Mouse (Mus musculus) C2C12 (cell line): Measurements from ENCODE around the gene Gm9736. TPM values are rescaled to one million over a fixed set of nuclear protein-coding genes. Genes with fewer than 3 reads are reported as not detected.
"Not testable (repeated sequence)": the region's sequence is repeated elsewhere in the genome, so short reads cannot be mapped to it uniquely, and the experiment has no call there.

ENCODE experiments used
- H3K27me3 ChIP-seq: one replicate; pipeline ENCODE4 v1.6.1; 2011; ENCODE audit not compliant: control insufficient read depth, insufficient read depth, insufficient read length
- H3K36me3 ChIP-seq: one replicate; pipeline ENCODE4 v1.6.1; 2011; ENCODE audit not compliant: control insufficient read depth, insufficient read depth
- H3K4me3 ChIP-seq: one replicate; pipeline ENCODE4 v1.5.1; 2011; ENCODE audit warnings: mild to moderate bottlenecking, control low read depth; ENCODE audit not compliant: poor library complexity, insufficient read depth, severe bottlenecking
- H3K79me2 ChIP-seq: one replicate; pipeline ENCODE4 v1.6.1; 2011; ENCODE audit not compliant: control insufficient read depth, insufficient read depth
- H3K79me3 ChIP-seq: one replicate; pipeline ENCODE4 v1.6.1; 2011; ENCODE audit warnings: low read depth, control low read depth
- H3ac ChIP-seq: one replicate; pipeline ENCODE3; 2011; ENCODE audit warnings: low read depth; ENCODE audit not compliant: control insufficient read depth, insufficient read length
- CEBPB ChIP-seq: IDR thresholded peaks from one replicate; pipeline ENCODE4 v1.6.1; 2011; ENCODE audit warnings: low read depth, mild to moderate bottlenecking, control low read depth, moderate library complexity
- CTCF ChIP-seq: IDR thresholded peaks from one replicate; pipeline ENCODE4 v1.5.1; 2011; ENCODE audit not compliant: control insufficient read depth, insufficient read depth, insufficient read length
- FOSL1 ChIP-seq: IDR thresholded peaks from one replicate; pipeline ENCODE4 v1.8.0; 2011; ENCODE audit warnings: mild to moderate bottlenecking, low read length; ENCODE audit not compliant: poor library complexity, insufficient read depth, severe bottlenecking
- MAX ChIP-seq: IDR thresholded peaks from one replicate; pipeline ENCODE4 v1.6.1; 2011; ENCODE audit warnings: mild to moderate bottlenecking, control low read depth
- MYOD1 ChIP-seq: IDR thresholded peaks from one replicate; pipeline ENCODE4 v1.6.1; 2011; ENCODE audit warnings: low read depth; ENCODE audit not compliant: control insufficient read depth, insufficient read length
- MYOG ChIP-seq: IDR thresholded peaks from one replicate; pipeline ENCODE4 v1.6.1; 2011; ENCODE audit not compliant: control insufficient read depth, insufficient read length; ENCODE audit errors: extremely low read depth
- USF1 ChIP-seq: IDR thresholded peaks from one replicate; pipeline ENCODE4 v1.6.1; 2011; ENCODE audit warnings: low read depth, mild to moderate bottlenecking, control low read depth, moderate library complexity
- polyA plus RNA-seq: library from polyadenylated mRNA; unstranded; fragments of >200 nt; fragmentation: generic; extraction: Trizol; gene quantifications from one replicate; pipeline ENCODE4 v1.2.1, GENCODE M21; 2012; ENCODE audit warnings: missing spikeins

Gm9736 gene
- polyA plus RNA-seq, 1 experiment, result not detected

DNA sequence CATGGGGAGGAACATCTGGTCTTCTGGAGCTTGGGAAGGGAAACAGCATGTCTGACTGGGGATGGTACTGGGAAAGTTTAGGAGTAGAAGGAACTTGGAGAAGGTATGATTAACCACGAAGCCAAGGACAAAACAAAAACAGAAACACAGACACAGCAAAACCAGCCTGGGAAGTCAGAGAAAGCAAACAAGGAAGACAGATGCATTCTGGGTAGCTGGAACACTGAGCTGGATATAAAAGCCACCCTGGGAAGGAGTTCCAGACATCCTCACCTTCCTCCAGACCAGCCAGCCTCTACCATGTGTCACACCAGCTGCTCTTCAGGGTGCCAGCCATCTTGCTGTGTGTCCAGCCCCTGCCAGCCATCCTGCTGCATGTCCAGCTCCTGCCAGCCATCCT lies 35.6 kb downstream of the Gm9736 start, which contains the start of gene Gm10142:
Gene Gm10142, plus strand, starts transcription at position 301 of the 400 bp plus-strand sequence.
- Histone ChIP-seq H3ac (no peak within 1 kb of the TSS), H3K4me3 (no peak within 1 kb of the TSS), H3K27me3 (peaks cover 2% of the 10 kb centered on the region), H3K79me3 (no peaks in the 10 kb centered on the region), H3K79me2 (no peaks in the 10 kb centered on the region), H3K36me3 (no peaks in the 10 kb centered on the region)
- no peak for TF ChIP-seq MAX
- TF ChIP-seq FOSL1, result no peak
- no peak for TF ChIP-seq CEBPB

DNA sequence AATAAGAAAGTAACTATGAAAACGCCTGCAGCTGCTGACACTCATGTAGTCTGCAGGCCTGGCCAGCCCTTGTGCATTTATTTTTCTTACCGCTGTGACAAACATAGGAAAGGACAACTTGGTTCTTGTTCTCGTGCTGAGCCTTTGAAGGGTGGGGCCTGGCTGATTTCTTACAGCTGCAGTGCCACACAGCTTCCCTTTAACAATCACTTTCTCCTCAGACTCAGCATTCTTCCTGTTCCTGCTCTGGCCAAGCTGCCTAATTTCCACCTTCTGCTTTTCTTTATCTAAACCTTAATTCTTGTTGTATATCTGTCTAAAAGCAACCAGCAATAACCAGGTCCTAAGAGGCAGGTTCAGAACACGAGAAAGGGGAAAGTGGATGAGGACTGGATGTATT lies 37.4 kb downstream of the Gm9736 start:
- Histone ChIP-seq H3K4me3 (no peak overlapping the region), H3K27me3 (peaks cover 5% of the 10 kb centered on the region), H3ac (no peak overlapping the region), H3K79me3 (no peaks in the 10 kb centered on the region), H3K79me2 (no peaks in the 10 kb centered on the region), H3K36me3 (no peaks in the 10 kb centered on the region)
- no peak for TF ChIP-seq CEBPB
- TF ChIP-seq FOSL1, result no peak
- TF ChIP-seq MAX, result no peak
- no peak for TF ChIP-seq USF1
- no peak for TF ChIP-seq MYOG
- no peak for TF ChIP-seq MYOD1
- TF ChIP-seq CTCF, result no peak

DNA sequence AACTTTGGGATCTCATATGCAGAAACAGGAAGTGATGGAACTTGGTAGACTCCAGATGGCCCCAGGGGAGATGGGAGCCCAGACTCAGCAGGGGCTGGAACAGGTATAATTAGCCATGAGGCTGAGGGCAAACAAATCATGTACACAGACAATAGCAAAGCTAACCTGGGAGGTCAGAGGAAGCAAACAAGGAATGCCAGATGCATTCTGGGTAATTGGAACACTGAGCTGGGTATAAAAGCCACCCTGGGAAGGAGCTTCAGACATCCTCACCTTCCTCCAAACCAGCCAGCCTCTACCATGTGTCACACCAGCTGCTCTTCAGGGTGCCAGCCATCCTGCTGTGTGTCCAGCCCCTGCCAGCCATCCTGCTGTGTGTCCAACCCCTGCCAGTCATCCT lies 40.0 kb downstream of the Gm9736 start, which contains the start of gene Gm10024:
Gene Gm10024, plus strand, starts transcription at position 301 of the 400 bp plus-strand sequence.
- not testable (repeated sequence) for H3K4me3 ChIP-seq, H3K79me2 ChIP-seq, H3K36me3 ChIP-seq

DNA sequence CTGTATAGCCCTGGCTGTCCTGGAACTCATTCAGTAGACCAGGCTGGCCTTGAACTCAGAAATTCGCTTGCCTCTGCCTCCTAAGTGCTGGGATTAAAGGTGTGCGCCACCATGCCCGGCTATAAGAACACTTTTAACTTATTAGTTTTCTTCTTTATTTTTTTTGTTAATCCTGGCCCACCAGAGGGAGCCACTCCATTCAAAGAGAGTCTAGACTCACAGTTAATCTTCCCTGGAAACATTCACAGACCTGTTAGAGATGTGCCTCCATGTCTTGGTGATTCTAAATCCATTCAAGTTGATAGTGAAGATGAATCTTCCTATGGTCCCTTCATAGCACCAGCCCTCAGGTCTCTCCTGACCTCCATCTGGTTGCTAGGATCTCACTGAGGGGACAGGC lies 41.3 kb downstream of the Gm9736 start:
- no peaks in the 10 kb centered on the region for H3K79me3 ChIP-seq
- H3K36me3 ChIP-seq, result no peaks in the 10 kb centered on the region
- H3ac ChIP-seq, result no peak overlapping the region
- no peak overlapping the region for H3K4me3 ChIP-seq
- no peaks in the 10 kb centered on the region for H3K79me2 ChIP-seq
- no peak for TF ChIP-seq CTCF
- no peak for TF ChIP-seq MYOG
- TF ChIP-seq CEBPB, result no peak
- TF ChIP-seq MAX, result no peak
- TF ChIP-seq FOSL1, result no peak
- TF ChIP-seq MYOD1, result no peak
- TF ChIP-seq USF1, result no peak
- H3K27me3 ChIP-seq, result peaks cover 5% of the 10 kb centered on the region

More for the DNA sequence above, 40.0 kb downstream of the Gm9736 start, which contains the start of gene Gm10024:
- not testable (repeated sequence) for H3K27me3 ChIP-seq, H3ac ChIP-seq, H3K79me3 ChIP-seq

DNA sequence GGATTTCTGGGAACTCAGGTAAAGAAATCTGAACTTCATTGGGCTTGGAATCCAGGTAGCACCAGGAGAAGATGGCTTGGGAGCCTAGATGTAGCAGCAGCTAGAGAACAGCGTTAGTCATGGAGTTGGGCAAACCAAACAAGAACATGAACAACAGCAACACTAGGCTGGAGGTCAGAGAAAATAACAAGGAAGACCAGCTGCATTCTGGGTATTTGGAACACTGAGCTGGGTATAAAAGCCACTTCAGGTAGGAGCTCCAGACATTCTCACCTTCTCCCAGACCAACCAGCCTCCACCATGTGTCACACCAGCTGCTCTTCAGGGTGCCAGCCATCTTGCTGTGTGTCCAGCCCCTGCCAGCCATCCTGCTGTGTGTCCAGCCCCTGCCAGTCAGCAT lies 44.8 kb downstream of the Gm9736 start, which contains the start of gene Gm10272:
Gene Gm10272, plus strand, starts transcription at position 301 of the 400 bp plus-strand sequence.
- no peak within 1 kb of the TSS for H3ac ChIP-seq
- no peaks in the 10 kb centered on the region for H3K79me2 ChIP-seq
- TF ChIP-seq MYOD1 (no peak), CEBPB (no peak), MYOG (no peak), USF1 (no peak), MAX (no peak), CTCF (no peak), FOSL1 (no peak)
- no peaks in the 10 kb centered on the region for H3K79me3 ChIP-seq
- H3K36me3 ChIP-seq, result no peaks in the 10 kb centered on the region
- peaks cover 5% of the 10 kb centered on the region for H3K27me3 ChIP-seq
- H3K4me3 ChIP-seq, result no peak within 1 kb of the TSS

Other genes with a start within 250 kb of the Gm9736 start
- 45.2 TPM for gene Fam207a, start 235.6 kb downstream of the Gm9736 start, polyA plus RNA-seq
- 0.47 TPM for gene Itgb2, start 221.1 kb downstream of the Gm9736 start, polyA plus RNA-seq
- 96.1 TPM for gene Pttg1ip, start 169.6 kb downstream of the Gm9736 start, polyA plus RNA-seq
- gene Sumo3, start 145.3 kb downstream of the Gm9736 start, polyA plus RNA-seq, result 152 TPM
- 5.1 TPM for gene Gm49325, start 145.2 kb downstream of the Gm9736 start, polyA plus RNA-seq
- 85.5 TPM for gene Ube2g2, start 129.1 kb downstream of the Gm9736 start, polyA plus RNA-seq
- not detected for gene Tspear, start 64.8 kb downstream of the Gm9736 start, polyA plus RNA-seq
- gene Gm19402, start 60.6 kb downstream of the Gm9736 start, polyA plus RNA-seq, result not detected
- not detected for gene Gm9508, start 54.1 kb downstream of the Gm9736 start, polyA plus RNA-seq
- gene Gm10272, start 44.7 kb downstream of the Gm9736 start, polyA plus RNA-seq, result not detected
- not detected for gene Gm10024, start 39.9 kb downstream of the Gm9736 start, polyA plus RNA-seq
- gene Gm10142, start 35.5 kb downstream of the Gm9736 start, polyA plus RNA-seq, result not detected
- gene Krtap12-1, start 30.8 kb downstream of the Gm9736 start, polyA plus RNA-seq, result not detected
- not detected for gene Gm10100, start 24.9 kb downstream of the Gm9736 start, polyA plus RNA-seq
- not detected for gene Gm18596, start 8.7 kb downstream of the Gm9736 start, polyA plus RNA-seq
- gene Gm3233, start 8.3 kb upstream of the Gm9736 start, polyA plus RNA-seq, result not detected
- gene Gm3238, start 20.0 kb upstream of the Gm9736 start, polyA plus RNA-seq, result not detected
- gene Gm7138, start 25.6 kb upstream of the Gm9736 start, polyA plus RNA-seq, result not detected
- not detected for gene Gm3250, start 31.2 kb upstream of the Gm9736 start, polyA plus RNA-seq
- gene Gm7137, start 36.8 kb upstream of the Gm9736 start, polyA plus RNA-seq, result not detected
- not detected for gene Gm9639, start 43.7 kb upstream of the Gm9736 start, polyA plus RNA-seq
- not detected for gene Gm19668, start 47.8 kb upstream of the Gm9736 start, polyA plus RNA-seq
- not detected for gene Gm9507, start 60.5 kb upstream of the Gm9736 start, polyA plus RNA-seq
- not detected for gene Gm2696, start 63.3 kb upstream of the Gm9736 start, polyA plus RNA-seq
- gene Krtap10-4, start 75.7 kb upstream of the Gm9736 start, polyA plus RNA-seq, result not detected
- not detected for gene Krtap10-10, start 84.6 kb upstream of the Gm9736 start, polyA plus RNA-seq
- gene Gm36176, start 95.4 kb upstream of the Gm9736 start, polyA plus RNA-seq, result not detected
- not detected for gene Gm10318, start 101.5 kb upstream of the Gm9736 start, polyA plus RNA-seq
- not detected for gene Gm3285, start 110.6 kb upstream of the Gm9736 start, polyA plus RNA-seq
- gene Lrrc3, start 151.2 kb upstream of the Gm9736 start, polyA plus RNA-seq, result 0.01 TPM
- gene Trpm2, start 219.2 kb upstream of the Gm9736 start, polyA plus RNA-seq, result 0.02 TPM
- gene 1810043G02Rik, start 227.2 kb upstream of the Gm9736 start, polyA plus RNA-seq, result 14.6 TPM